Mouse (Mus musculus): ENCODE results near the gene Bank1. TPM values are rescaled to one million over a fixed set of nuclear protein-coding genes. Genes with fewer than 3 reads are reported as not detected.

Gene Bank1
- polyA plus RNA-seq, 1 experiment from 2014 or later, result 1.0 TPM

- Histone ChIP-seq H3K27ac (ENCODE audit: low read depth, low read length) (no peak overlapping the region), H3K36me3 (ENCODE audit: control insufficient read depth, insufficient read depth) (no peaks in the 10 kb centered on the region), H3K9me3 (ENCODE audit: control insufficient read depth) (no peaks in the 10 kb centered on the region), H3K4me2 (replicated peaks; ENCODE audit: low read depth) (no peak overlapping the region), H3K27me3 (replicated peaks; ENCODE audit: control insufficient read depth, insufficient read depth, low read length) (no peaks in the 10 kb centered on the region), H3K4me1 (replicated peaks; ENCODE audit: control insufficient read depth, insufficient read depth, low read length) (no peaks in the 10 kb centered on the region), H3K9ac (ENCODE audit: low read depth, low read length) (no peak overlapping the region), H3K4me3 (ENCODE audit: low read depth, low read length) (no peak overlapping the region)
- no peak for TF ChIP-seq CTCF (IDR thresholded peaks at IDR 0.05; ENCODE audit: low read depth)
- 55% methylated on average over 2 of the region's 2 CpGs for WGBS
- ATAC-seq, result no peak
Measured at GRCm38 (mm10) chr3:136024876-136025275, 301.0 kb downstream of the Bank1 start.

GRCm38 (mm10) chr3:136017517-136017916 lies 308.3 kb downstream of the Bank1 start:
- H3K4me3 ChIP-seq (ENCODE audit: low read depth, low read length), result no peak overlapping the region
- no peak for TF ChIP-seq CTCF (IDR thresholded peaks at IDR 0.05; ENCODE audit: low read depth)
- 87% methylated on average over 2 of the region's 2 CpGs for WGBS
- H3K27me3 ChIP-seq (replicated peaks; ENCODE audit: control insufficient read depth, insufficient read depth, low read length), result no peaks in the 10 kb centered on the region
- no peak overlapping the region for H3K9ac ChIP-seq (ENCODE audit: low read depth, low read length)
- H3K4me2 ChIP-seq (replicated peaks; ENCODE audit: low read depth), result no peak overlapping the region
- H3K36me3 ChIP-seq (ENCODE audit: control insufficient read depth, insufficient read depth), result no peaks in the 10 kb centered on the region
- no peak for ATAC-seq
- H3K4me1 ChIP-seq (replicated peaks; ENCODE audit: control insufficient read depth, insufficient read depth, low read length), result no peaks in the 10 kb centered on the region
- H3K9me3 ChIP-seq (ENCODE audit: control insufficient read depth), result no peaks in the 10 kb centered on the region
- H3K27ac ChIP-seq (ENCODE audit: low read depth, low read length), result no peak overlapping the region

DNA sequence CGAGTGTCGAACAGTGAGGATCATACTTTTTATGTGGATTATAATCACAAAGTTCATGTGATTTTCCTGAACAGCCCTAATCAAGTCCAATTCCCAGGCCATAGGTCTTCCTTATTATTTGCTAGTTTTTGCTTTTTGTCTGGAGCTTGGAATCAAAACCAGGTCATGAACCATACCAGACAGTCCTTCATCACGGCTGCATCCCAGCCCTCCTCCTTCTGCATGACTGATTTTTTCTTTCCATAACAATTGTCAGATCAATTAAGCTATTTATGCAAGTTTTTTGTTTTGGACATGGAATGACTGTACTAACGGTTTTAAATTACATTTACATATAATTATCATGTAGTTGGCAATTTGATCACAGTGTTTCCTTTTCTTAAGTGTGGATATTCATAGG lies 315.2 kb downstream of the Bank1 start:
- no peaks in the 10 kb centered on the region for H3K36me3 ChIP-seq (ENCODE audit: control insufficient read depth, insufficient read depth)
- no peak overlapping the region for H3K4me3 ChIP-seq (ENCODE audit: low read depth, low read length)
- no peaks in the 10 kb centered on the region for H3K9me3 ChIP-seq (ENCODE audit: control insufficient read depth)
- no peak for ATAC-seq
- H3K27me3 ChIP-seq (replicated peaks; ENCODE audit: control insufficient read depth, insufficient read depth, low read length), result no peaks in the 10 kb centered on the region
- no peak for TF ChIP-seq CTCF (IDR thresholded peaks at IDR 0.05; ENCODE audit: low read depth)
- H3K4me2 ChIP-seq (replicated peaks; ENCODE audit: low read depth), result no peak overlapping the region
- no peaks in the 10 kb centered on the region for H3K4me1 ChIP-seq (replicated peaks; ENCODE audit: control insufficient read depth, insufficient read depth, low read length)
- no peak overlapping the region for H3K9ac ChIP-seq (ENCODE audit: low read depth, low read length)
- H3K27ac ChIP-seq (ENCODE audit: low read depth, low read length), result no peak overlapping the region
- 86% methylated on average over 4 of the region's 4 CpGs for WGBS

DNA sequence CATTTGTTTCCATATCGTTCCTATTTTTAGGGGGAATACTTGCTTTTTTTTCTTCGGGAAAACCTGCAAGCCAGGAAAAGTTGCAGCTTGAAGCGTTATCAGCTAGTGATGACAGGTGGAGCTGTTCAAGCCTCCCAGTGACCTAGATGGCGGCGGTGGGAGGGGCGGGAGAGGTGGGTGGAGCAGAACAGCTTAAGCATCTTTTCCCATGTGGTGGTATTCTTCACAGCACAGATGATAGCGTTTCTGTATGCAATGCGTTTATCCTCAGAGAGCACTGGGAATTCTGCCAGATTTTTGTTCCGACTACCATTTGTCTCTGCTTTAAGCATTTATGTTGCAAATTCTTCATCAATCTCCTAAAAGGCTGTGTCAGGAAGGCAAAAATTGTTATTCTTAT lies 318.0 kb downstream of the Bank1 start:
- Histone ChIP-seq H3K4me2 (replicated peaks; ENCODE audit: low read depth) (peak overlapping the region; percentile 40), H3K27ac (ENCODE audit: low read depth, low read length) (no peak overlapping the region), H3K9me3 (ENCODE audit: control insufficient read depth) (no peaks in the 10 kb centered on the region), H3K36me3 (ENCODE audit: control insufficient read depth, insufficient read depth) (no peaks in the 10 kb centered on the region), H3K27me3 (replicated peaks; ENCODE audit: control insufficient read depth, insufficient read depth, low read length) (no peaks in the 10 kb centered on the region), H3K9ac (ENCODE audit: low read depth, low read length) (no peak overlapping the region), H3K4me1 (replicated peaks; ENCODE audit: control insufficient read depth, insufficient read depth, low read length) (no peaks in the 10 kb centered on the region), H3K4me3 (ENCODE audit: low read depth, low read length) (0 out of 2 replicates have a peak overlapping the region, but pooled peaks have one; percentile 3)
- ATAC-seq, result no peak
- TF ChIP-seq CTCF (IDR thresholded peaks at IDR 0.05; ENCODE audit: low read depth), result peak; percentile 25; the same call in 1 of the 2 replicates
- WGBS, result 18% methylated on average over 9 of the region's 9 CpGs

DNA sequence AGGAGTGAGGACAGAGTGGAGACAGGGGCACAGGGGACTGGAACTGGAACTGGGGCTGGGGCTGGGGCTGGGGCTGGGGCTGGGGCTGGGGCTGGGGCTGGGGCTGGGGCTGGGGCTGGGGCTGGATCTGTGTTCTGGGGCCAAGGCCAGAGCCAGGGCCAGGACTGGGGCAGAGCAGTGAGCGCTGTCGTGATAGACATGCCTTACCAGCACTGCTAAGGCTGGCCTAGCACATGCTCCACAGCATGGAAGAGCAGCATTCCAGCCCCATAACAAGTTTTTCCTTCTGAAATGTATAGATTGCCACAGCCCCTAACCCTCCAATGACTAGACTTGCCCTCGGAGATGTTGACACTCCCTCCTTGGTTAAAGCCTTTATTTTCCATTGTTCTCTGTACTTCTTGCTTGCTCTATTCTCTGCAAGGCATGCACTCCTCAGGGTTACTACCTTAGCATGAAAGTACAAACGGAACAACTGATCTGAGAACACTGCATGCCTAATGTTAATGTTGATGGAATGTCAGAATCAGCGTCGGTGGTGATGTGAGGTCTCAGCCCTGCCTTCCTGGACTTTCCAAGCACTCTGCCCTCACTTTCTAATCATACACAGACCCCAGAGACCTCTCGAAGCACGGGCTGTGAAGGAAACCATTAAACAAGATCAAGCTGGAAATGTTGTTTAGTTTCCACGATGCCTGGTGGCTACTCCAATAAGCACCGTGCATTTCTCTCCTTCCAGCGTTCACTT lies 318.6 kb downstream of the Bank1 start:
- 0 out of 2 replicates have a peak overlapping the region, but pooled peaks have one; percentile 3 for H3K4me3 ChIP-seq (ENCODE audit: low read depth, low read length)
- no peak for ATAC-seq

More for the DNA sequence above, 318.6 kb downstream of the Bank1 start:
- Histone ChIP-seq H3K4me2 (replicated peaks; ENCODE audit: low read depth) (peak overlapping the region; percentile 40), H3K36me3 (ENCODE audit: control insufficient read depth, insufficient read depth) (no peaks in the 10 kb centered on the region), H3K27me3 (replicated peaks; ENCODE audit: control insufficient read depth, insufficient read depth, low read length) (no peaks in the 10 kb centered on the region), H3K9me3 (ENCODE audit: control insufficient read depth) (no peaks in the 10 kb centered on the region), H3K4me1 (replicated peaks; ENCODE audit: control insufficient read depth, insufficient read depth, low read length) (no peaks in the 10 kb centered on the region), H3K27ac (ENCODE audit: low read depth, low read length) (no peak overlapping the region), H3K9ac (ENCODE audit: low read depth, low read length) (no peak overlapping the region)
- TF ChIP-seq CTCF (IDR thresholded peaks at IDR 0.05; ENCODE audit: low read depth), result no peak
- WGBS, result 51% methylated on average over 11 of the region's 11 CpGs

Measured in intestine, postnatal 0 days (tissue).